ENCODE assay signal across 8 mouse cellular contexts in genomic region chr9:117018741-117019163, GRCm38 (mm10).
A peak's percentile ranks its signal among the peaks of the same experiment; 100 is the strongest.
DNase-seq lines count a peak whose midpoint lies in the region; ATAC-seq lines count a peak whose summit lies in the region.

No protein-coding gene starts in this region.

- no peaks in the 10 kb centered on the region for H3K36me3 ChIP-seq in lung, embryonic 15.5 days

- no peak overlapping the region for H3K9ac ChIP-seq in lung, embryonic 15.5 days

- H3K9me3 ChIP-seq in lung, embryonic 15.5 days, result no peaks in the 10 kb centered on the region

- peaks cover 6% of the 10 kb centered on the region; the same call in 1 of the 2 replicates for H3K4me1 ChIP-seq in lung, embryonic 15.5 days

- no peak overlapping the region for H3K27ac ChIP-seq in lung, embryonic 15.5 days

- DNase-seq in gastrocnemius, postnatal 25 days, result peak; percentile 24
- DNase-seq in gastrocnemius, adult 8-10 months (ENCODE audit: low spot score in 2 of 2), result no peak
- DNase-seq in embryo, embryonic 11 days, result peak; percentile 61
- DNase-seq in kidney, adult 18-20 months, result peak; percentile 53
- peak; percentile 59 for DNase-seq in urinary bladder, postnatal 14 days (ENCODE audit: low spot score)
- DNase-seq in thymus, postnatal 4 days, result no peak
- no peak for DNase-seq in spleen, postnatal 4 days (ENCODE audit: low spot score in 2 of 2)

- H3K4me2 ChIP-seq in lung, embryonic 15.5 days, result no peak overlapping the region

- H3K27me3 ChIP-seq in lung, embryonic 15.5 days, result no peaks in the 10 kb centered on the region

- 0 out of 2 replicates have a peak, but pooled peaks have one; percentile 41 for ATAC-seq in lung, embryonic 15.5 days (ENCODE audit: borderline replicate concordance, extremely low read depth, low FRiP score, low TSS enrichment)

- H3K4me3 ChIP-seq in lung, embryonic 15.5 days, result no peak overlapping the region

- 25% methylated on average over 2 of the region's 2 CpGs for WGBS in lung, embryonic 15.5 days

Comparison
In these comparisons a context has a peak if more than half of its experiments do, and no peak if none do; other contexts are left out.
1. DNase-seq: peak in gastrocnemius, postnatal 25 days (single experiment), embryo, embryonic 11 days (single experiment), kidney, adult 18-20 months (single experiment) and urinary bladder, postnatal 14 days (single experiment); none in gastrocnemius, adult 8-10 months (0 of 2), thymus, postnatal 4 days (single experiment) and spleen, postnatal 4 days (0 of 2).